Mouse (Mus musculus) midbrain, embryonic 11.5 days (tissue): Measurements from ENCODE around the gene Msi2. TPM values are rescaled to one million over a fixed set of nuclear protein-coding genes. Genes with fewer than 3 reads are reported as not detected.

ENCODE experiments used
- ATAC-seq: fragments of 200-750 bp; cut with Nextera tagmentation; 2 replicates; pipeline ENCODE4 v1.8.0; 2017; ENCODE audit warnings: moderate TSS enrichment, moderate library complexity; ENCODE audit not compliant: low FRiP score
- DNase-seq: peaks from one replicate; pipeline ENCODE4 v3.0.0; 2015; ENCODE audit warnings: low spot score; ENCODE audit errors: missing footprints
- H3K27ac ChIP-seq: fragments of 300-500 bp; sonication (generic); 2 replicates; pipeline ENCODE4 v1.5.1; 2014; ENCODE audit warnings: low read depth, low read length
- H3K27me3 ChIP-seq: fragments of 300-500 bp; sonication (generic); 2 replicates; pipeline ENCODE4 v1.6.1; 2014; ENCODE audit warnings: mild to moderate bottlenecking, low read length, moderate library complexity, mixed read lengths; ENCODE audit not compliant: control insufficient read depth, insufficient read depth
- H3K36me3 ChIP-seq: fragments of 300-500 bp; sonication (generic); 2 replicates; pipeline ENCODE4 v1.6.1; 2014; ENCODE audit warnings: mild to moderate bottlenecking, low read length, moderate library complexity, mixed read lengths; ENCODE audit not compliant: control insufficient read depth, insufficient read depth
- H3K4me1 ChIP-seq: fragments of 300-500 bp; sonication (generic); 2 replicates; pipeline ENCODE4 v1.6.1; 2014; ENCODE audit warnings: low read length; ENCODE audit not compliant: control insufficient read depth, insufficient read depth
- H3K4me2 ChIP-seq: fragments of 300-500 bp; sonication (generic); 2 replicates; pipeline ENCODE4 v1.6.1; 2014; ENCODE audit warnings: mild to moderate bottlenecking, moderate library complexity
- H3K4me3 ChIP-seq: fragments of 300-500 bp; sonication (generic); 2 replicates; pipeline ENCODE4 v1.5.1; 2014; ENCODE audit warnings: low read depth, low read length
- H3K9ac ChIP-seq: fragments of 300-500 bp; sonication (generic); 2 replicates; pipeline ENCODE4 v1.6.1; 2014; ENCODE audit warnings: low read length
- H3K9me3 ChIP-seq: fragments of 300-500 bp; sonication (generic); 2 replicates; pipeline ENCODE4 v1.6.1; 2016; ENCODE audit warnings: low read length; ENCODE audit not compliant: control insufficient read depth
- WGBS: fragments of 180-500 bp; shearing (Covaris S2); extraction: QIAGEN DNeasy Blood & Tissue Kit; methylation state at CpG from one replicate; pipeline ENCODE4 v1.1.7; 2014; 5-methylcytosine and 5-hydroxymethylcytosine counted together
- polyA plus RNA-seq: library from polyadenylated mRNA; unstranded; fragments of >200 nt; fragmentation: Nextera tagmentation; extraction: Ambion mirVana; gene quantifications from 2 replicates; pipeline ENCODE4 v1.2.1, GENCODE M21; 2014

Gene Msi2
- polyA plus RNA-seq, 1 experiment from 2014 or later = 27.0 TPM

DNA sequence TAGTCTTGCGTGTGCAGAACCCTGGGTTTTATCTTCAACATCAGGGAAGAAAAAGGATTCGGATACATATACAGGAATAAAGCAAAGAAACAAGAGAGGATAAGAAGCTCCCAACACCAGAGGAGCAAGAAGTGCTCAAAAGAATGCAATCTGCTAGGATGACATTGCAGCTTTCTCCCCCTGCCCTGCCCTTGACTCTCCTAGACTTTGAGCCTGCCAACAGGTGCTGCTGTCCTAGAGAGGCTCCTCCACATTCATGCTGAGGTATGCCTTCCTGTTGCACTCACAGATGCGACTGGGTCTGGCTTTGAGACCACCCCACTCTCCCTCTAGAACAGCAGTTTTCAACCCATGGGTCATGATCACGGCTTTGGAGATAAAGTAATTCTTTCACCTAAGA lies 96.5 kb downstream of the Msi2 start:
- H3K4me2 ChIP-seq = no peak overlapping the region
- H3K9ac ChIP-seq = no peak overlapping the region
- DNase-seq (no peak), ATAC-seq (no peak)
- H3K4me3 ChIP-seq = no peak overlapping the region
- peaks cover 57% of the 10 kb centered on the region for H3K4me1 ChIP-seq
- no peaks in the 10 kb centered on the region for H3K9me3 ChIP-seq
- H3K36me3 ChIP-seq = 0 out of 2 replicates have a peak, but pooled peaks cover 2% of the 10 kb centered on the region
- peak overlapping the region; percentile 9; the same call in 1 of the 2 replicates for H3K27ac ChIP-seq
- 85% methylated on average over 4 of the region's 4 CpGs for WGBS
- no peaks in the 10 kb centered on the region for H3K27me3 ChIP-seq

DNA sequence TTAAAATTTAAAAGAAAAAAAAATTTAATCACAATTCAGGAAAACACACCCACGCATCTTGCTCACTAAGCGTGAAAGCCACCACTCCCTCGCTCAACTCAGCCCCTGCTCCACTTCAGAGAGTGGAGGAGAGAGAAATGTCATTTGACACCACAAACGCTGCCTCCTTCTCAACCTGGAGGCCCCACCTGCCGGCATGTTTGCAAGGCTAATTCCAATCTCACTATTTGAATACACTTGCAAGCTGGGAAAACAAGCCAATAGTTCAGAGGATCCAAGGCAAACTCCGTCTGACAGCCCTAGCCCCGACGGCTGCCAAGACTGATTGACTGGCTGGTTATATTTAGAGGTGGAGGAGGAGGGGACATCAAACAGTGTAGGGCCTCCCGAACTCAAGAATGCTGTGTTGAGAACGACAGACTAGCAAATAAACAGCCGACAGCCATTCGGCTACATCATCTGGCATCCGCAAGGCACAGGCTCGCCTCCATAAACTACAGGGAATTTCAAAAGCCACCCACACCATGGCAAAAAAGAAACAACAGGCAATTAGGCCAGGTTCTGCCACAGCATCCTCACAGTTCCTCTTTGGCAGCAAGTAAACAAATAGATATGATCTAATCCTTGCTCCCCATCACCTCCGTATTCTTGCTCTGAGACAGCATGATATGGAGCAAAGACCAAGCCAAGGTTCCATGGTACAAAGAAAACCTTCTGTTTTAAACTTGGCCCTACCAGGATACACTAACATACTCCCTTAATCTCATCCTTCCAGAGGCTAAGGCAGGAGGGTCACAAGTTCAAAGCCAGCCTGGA lies 97.9 kb downstream of the Msi2 start:
- Histone ChIP-seq H3K4me1 (peaks cover 50% of the 10 kb centered on the region), H3K9me3 (no peaks in the 10 kb centered on the region), H3K4me2 (no peak overlapping the region), H3K27me3 (no peaks in the 10 kb centered on the region), H3K4me3 (no peak overlapping the region), H3K27ac (peak overlapping the region; percentile 10), H3K9ac (no peak overlapping the region), H3K36me3 (0 out of 2 replicates have a peak, but pooled peaks cover 2% of the 10 kb centered on the region)
- ATAC-seq (peak; percentile 20; the same call in 1 of the 2 replicates), DNase-seq (no peak)
- 18% methylated on average over 15 of the region's 15 CpGs for WGBS

DNA sequence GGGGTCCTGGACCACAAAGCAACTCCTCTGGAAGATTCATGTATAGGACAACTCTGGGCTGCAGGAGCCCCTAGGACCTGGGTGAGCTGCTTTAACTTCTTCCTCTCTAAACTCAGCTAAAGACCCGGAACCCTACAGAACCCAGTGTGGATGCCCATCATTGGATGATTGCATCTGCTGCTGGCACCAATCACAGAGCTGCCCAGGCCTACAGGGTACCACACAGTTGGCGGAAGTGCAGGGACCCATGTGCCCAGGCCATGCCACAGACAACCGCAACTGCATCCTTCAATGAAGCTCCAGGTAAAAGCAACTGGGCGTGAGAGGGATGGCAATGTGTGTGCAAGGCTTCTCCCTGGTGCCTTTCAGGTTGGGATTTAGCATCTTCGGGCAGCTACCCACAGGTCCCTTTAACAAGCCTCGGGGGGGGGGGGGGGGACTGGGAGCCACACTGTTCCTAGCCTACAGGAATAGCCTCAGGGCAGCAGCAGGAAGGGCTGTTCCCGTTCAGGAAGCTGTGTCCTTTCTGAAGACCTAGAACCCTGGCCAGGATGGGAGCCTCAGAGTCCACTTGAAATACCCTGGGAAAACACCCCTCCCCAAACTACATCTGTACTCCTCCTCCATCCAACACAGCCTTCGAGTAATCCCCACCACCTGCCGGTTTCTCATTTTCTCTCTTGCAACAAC lies 98.7 kb downstream of the Msi2 start:
- H3K4me1 ChIP-seq = peaks cover 50% of the 10 kb centered on the region
- H3K4me3 ChIP-seq = no peak overlapping the region
- 60% methylated on average over 9 of the region's 9 CpGs for WGBS
- no peak overlapping the region for H3K9ac ChIP-seq
- H3K27ac ChIP-seq = no peak overlapping the region
- no peak overlapping the region for H3K4me2 ChIP-seq
- 0 out of 2 replicates have a peak, but pooled peaks cover 2% of the 10 kb centered on the region for H3K36me3 ChIP-seq
- no peaks in the 10 kb centered on the region for H3K9me3 ChIP-seq
- no peak for DNase-seq
- H3K27me3 ChIP-seq = no peaks in the 10 kb centered on the region
- ATAC-seq = no peak

DNA sequence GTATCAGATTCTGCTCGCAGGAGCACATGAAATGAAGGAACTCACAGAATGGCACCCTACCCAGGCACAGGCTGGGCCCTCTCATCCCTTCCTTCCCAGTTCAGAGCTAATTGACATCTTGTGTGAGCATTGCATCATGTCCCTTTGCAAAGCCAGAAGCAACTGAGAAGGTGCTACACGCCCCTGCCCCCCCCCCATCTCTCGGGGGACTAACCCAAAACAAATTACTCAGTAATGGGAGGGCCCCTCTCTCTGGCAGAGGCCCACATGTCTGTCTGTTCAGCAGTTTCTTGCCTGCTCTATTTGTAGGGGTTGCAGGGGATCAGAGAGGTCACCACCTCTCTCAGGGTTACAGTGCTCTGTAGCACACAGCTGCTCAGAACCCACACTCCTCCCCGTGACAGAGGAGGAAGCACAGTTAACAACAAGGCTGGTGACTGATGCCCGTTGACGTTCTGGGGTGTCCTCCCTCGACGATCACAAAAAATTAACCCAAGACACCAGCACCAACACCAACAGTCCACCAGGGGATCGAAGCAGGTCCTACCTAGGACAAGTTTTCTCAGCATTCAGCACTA lies 99.5 kb downstream of the Msi2 start:
- peaks cover 50% of the 10 kb centered on the region for H3K4me1 ChIP-seq
- no peaks in the 10 kb centered on the region for H3K27me3 ChIP-seq
- no peak overlapping the region for H3K4me3 ChIP-seq
- 65% methylated on average over 9 of the region's 9 CpGs for WGBS
- 0 out of 2 replicates have a peak, but pooled peaks cover 2% of the 10 kb centered on the region for H3K36me3 ChIP-seq
- H3K9me3 ChIP-seq = no peaks in the 10 kb centered on the region
- ATAC-seq = no peak
- no peak overlapping the region; the same call in 1 of the 2 replicates for H3K27ac ChIP-seq
- no peak for DNase-seq
- H3K9ac ChIP-seq = 0 out of 2 replicates have a peak overlapping the region, but pooled peaks have one; percentile 9
- H3K4me2 ChIP-seq = no peak overlapping the region

DNA sequence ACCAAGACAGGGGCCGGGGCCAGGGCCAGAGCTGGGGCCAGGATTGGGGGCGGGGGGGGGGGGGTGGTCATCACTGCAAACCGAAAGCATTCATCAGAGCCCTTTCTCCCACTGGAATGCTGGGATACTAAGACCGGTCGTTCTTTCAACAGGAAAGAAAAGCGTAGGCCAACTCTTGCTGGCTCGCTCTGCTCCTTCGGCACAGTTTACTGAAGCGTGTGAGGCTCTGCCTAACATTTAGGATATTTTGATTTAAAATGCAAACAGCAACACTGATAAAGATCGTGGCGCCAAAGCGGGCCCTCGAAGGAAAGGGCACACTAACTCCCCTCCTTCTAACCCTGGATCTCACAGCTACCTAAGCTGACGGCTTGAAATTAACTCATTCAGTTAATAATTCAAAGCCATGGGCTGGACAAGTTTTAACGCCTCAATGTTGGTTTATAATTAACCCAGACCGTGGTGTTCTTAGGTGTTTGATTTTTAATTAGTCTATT lies 100.3 kb downstream of the Msi2 start:
- no peak overlapping the region for H3K27ac ChIP-seq
- ATAC-seq = no peak

DNA sequence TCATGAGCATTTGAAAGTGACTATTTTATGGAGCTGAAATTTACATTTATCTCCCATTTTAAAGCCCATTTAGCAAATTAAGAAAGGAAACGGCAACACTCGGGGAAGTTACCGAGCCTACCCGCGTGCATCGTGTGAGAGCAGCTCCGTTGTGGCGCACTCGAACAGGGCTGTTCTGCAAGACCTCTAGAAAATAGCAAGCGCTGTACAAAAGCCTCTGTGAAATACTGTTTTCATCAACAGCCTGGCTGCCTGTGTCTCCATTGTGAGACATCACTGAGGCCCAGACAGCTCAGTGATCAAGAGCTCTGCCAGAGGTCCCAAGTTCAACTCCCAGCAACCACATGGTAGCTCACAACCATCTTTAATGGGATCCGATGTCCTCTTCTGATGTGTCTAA lies 100.9 kb downstream of the Msi2 start:
- peaks cover 41% of the 10 kb centered on the region for H3K4me1 ChIP-seq
- H3K4me3 ChIP-seq = no peak overlapping the region
- H3K36me3 ChIP-seq = 0 out of 2 replicates have a peak, but pooled peaks cover 2% of the 10 kb centered on the region
- 95% methylated on average over 11 of the region's 11 CpGs for WGBS
- no peaks in the 10 kb centered on the region for H3K9me3 ChIP-seq
- no peaks in the 10 kb centered on the region for H3K27me3 ChIP-seq
- H3K9ac ChIP-seq = no peak overlapping the region
- no peak for ATAC-seq
- no peak overlapping the region for H3K27ac ChIP-seq
- DNase-seq = no peak
- H3K4me2 ChIP-seq = no peak overlapping the region

More for the DNA sequence above, 100.3 kb downstream of the Msi2 start:
- 75% methylated on average over 16 of the region's 16 CpGs for WGBS
- Histone ChIP-seq H3K9ac (no peak overlapping the region), H3K9me3 (no peaks in the 10 kb centered on the region), H3K36me3 (0 out of 2 replicates have a peak, but pooled peaks cover 2% of the 10 kb centered on the region), H3K27me3 (no peaks in the 10 kb centered on the region), H3K4me3 (no peak overlapping the region), H3K4me2 (no peak overlapping the region), H3K4me1 (peaks cover 45% of the 10 kb centered on the region)
- no peak for DNase-seq

DNA sequence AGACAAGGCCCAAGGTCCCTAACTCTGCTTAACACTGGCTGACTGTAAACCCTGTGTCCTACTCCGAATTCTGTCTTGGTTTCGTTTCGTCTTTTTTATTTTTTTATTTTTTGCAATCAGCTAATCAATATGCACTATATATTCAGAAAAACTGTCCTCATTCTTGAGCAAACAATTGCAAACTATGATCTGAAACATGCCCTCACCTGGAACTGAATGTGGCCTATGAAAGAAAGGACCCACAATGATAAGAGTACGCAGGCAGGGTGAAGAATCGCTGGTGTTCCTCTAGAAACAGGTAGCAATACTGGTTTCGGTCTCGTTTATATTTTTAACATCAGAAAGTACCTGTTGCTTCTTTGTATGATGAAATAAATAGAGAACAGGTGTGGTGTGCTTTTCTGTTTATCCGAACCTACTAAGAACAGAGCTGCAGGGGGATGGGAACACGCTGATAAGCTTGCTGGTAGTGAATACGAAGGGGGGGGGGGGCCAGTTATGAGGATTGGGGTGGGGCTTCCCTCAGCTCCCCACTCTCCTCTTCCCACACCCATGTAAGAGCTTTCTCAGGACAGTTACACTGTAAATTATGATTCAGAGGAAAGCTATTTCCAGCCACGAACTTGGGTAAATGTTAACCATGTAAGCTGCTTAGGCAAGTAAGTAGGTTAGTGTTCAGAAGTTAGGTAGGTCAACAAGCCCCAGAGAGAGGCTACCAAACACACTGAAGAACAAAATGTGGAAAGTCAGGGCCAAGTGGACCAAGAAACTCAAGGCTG lies 103.6 kb downstream of the Msi2 start:
- Histone ChIP-seq H3K27ac (no peak overlapping the region), H3K9me3 (no peaks in the 10 kb centered on the region), H3K36me3 (0 out of 2 replicates have a peak, but pooled peaks cover 2% of the 10 kb centered on the region), H3K27me3 (no peaks in the 10 kb centered on the region), H3K9ac (no peak overlapping the region), H3K4me2 (no peak overlapping the region), H3K4me1 (peaks cover 19% of the 10 kb centered on the region), H3K4me3 (no peak overlapping the region)
- ATAC-seq (no peak), DNase-seq (no peak)
- WGBS = 93% methylated on average over 11 of the region's 11 CpGs

- ATAC-seq (no peak), DNase-seq (no peak)
- no peak overlapping the region for H3K27ac ChIP-seq
- H3K4me3 ChIP-seq = no peak overlapping the region
- H3K36me3 ChIP-seq = 0 out of 2 replicates have a peak, but pooled peaks cover 2% of the 10 kb centered on the region
- 86% methylated on average over 11 of the region's 11 CpGs for WGBS
- H3K9me3 ChIP-seq = no peaks in the 10 kb centered on the region
- peaks cover 13% of the 10 kb centered on the region for H3K4me1 ChIP-seq
- no peak overlapping the region for H3K4me2 ChIP-seq
- H3K27me3 ChIP-seq = no peaks in the 10 kb centered on the region
- no peak overlapping the region for H3K9ac ChIP-seq
These were observed 104.4 kb downstream of the Msi2 start for GRCm38 (mm10) chr11:88613771-88614526.
